Mouse (Mus musculus): Measurements from ENCODE around the gene Tspan1. TPM values are rescaled to one million over a fixed set of nuclear protein-coding genes. Genes with fewer than 3 reads are reported as not detected.

The Tspan1 gene
- polyA plus RNA-seq, 1 experiment, result not detected

GRCm38 (mm10) chr4:116192286-116192835 is 25.0 kb upstream of the Tspan1 start:
- WGBS, result 20% methylated on average over 4 of the region's 4 CpGs
- no peak overlapping the region for H3K27ac ChIP-seq (ENCODE audit: control insufficient read depth, insufficient read depth, low read depth, low read length, poor library complexity)
- TF ChIP-seq POLR2A (IDR thresholded peaks at IDR 0.05; ENCODE audit: borderline replicate concordance, control insufficient read depth, low read depth, low read length), result no peak
- no peak for TF ChIP-seq CTCF (IDR thresholded peaks at IDR 0.05; ENCODE audit: control insufficient read depth, insufficient read depth, low read length)
- no peak overlapping the region for H3K4me3 ChIP-seq (replicated peaks; ENCODE audit: control insufficient read depth, low read depth, low read length)
- H3K4me1 ChIP-seq (ENCODE audit: control insufficient read depth, insufficient read depth, low read length), result no peaks in the 10 kb centered on the region; the same call in 1 of the 2 replicates

- TF ChIP-seq CTCF (IDR thresholded peaks at IDR 0.05; ENCODE audit: control insufficient read depth, insufficient read depth, low read length) (no peak), POLR2A (IDR thresholded peaks at IDR 0.05; ENCODE audit: borderline replicate concordance, control insufficient read depth, low read depth, low read length) (no peak)
- Histone ChIP-seq H3K4me1 (ENCODE audit: control insufficient read depth, insufficient read depth, low read length) (no peaks in the 10 kb centered on the region), H3K27ac (ENCODE audit: control insufficient read depth, insufficient read depth, low read depth, low read length, poor library complexity) (no peak overlapping the region), H3K4me3 (replicated peaks; ENCODE audit: control insufficient read depth, low read depth, low read length) (no peak overlapping the region)
- WGBS, result 52% methylated on average over 4 of the region's 4 CpGs
Measured at GRCm38 (mm10) chr4:116185083-116185482, 17.7 kb upstream of the Tspan1 start.

GRCm38 (mm10) chr4:116182745-116183144 is 15.3 kb upstream of the Tspan1 start:
- Histone ChIP-seq H3K27ac (ENCODE audit: control insufficient read depth, insufficient read depth, low read depth, low read length, poor library complexity) (no peak overlapping the region), H3K4me1 (ENCODE audit: control insufficient read depth, insufficient read depth, low read length) (no peaks in the 10 kb centered on the region), H3K4me3 (replicated peaks; ENCODE audit: control insufficient read depth, low read depth, low read length) (no peak overlapping the region)
- 71% methylated on average over 12 of the region's 12 CpGs for WGBS
- no peak for TF ChIP-seq POLR2A (IDR thresholded peaks at IDR 0.05; ENCODE audit: borderline replicate concordance, control insufficient read depth, low read depth, low read length)
- TF ChIP-seq CTCF (IDR thresholded peaks at IDR 0.05; ENCODE audit: control insufficient read depth, insufficient read depth, low read length), result no peak

GRCm38 (mm10) chr4:116182079-116182478 is 14.7 kb upstream of the Tspan1 start:
- no peaks in the 10 kb centered on the region for H3K4me1 ChIP-seq (ENCODE audit: control insufficient read depth, insufficient read depth, low read length)
- 83% methylated on average over 3 of the region's 3 CpGs for WGBS
- no peak for TF ChIP-seq POLR2A (IDR thresholded peaks at IDR 0.05; ENCODE audit: borderline replicate concordance, control insufficient read depth, low read depth, low read length)
- TF ChIP-seq CTCF (IDR thresholded peaks at IDR 0.05; ENCODE audit: control insufficient read depth, insufficient read depth, low read length), result no peak
- H3K4me3 ChIP-seq (replicated peaks; ENCODE audit: control insufficient read depth, low read depth, low read length), result no peak overlapping the region
- no peak overlapping the region for H3K27ac ChIP-seq (ENCODE audit: control insufficient read depth, insufficient read depth, low read depth, low read length, poor library complexity)

GRCm38 (mm10) chr4:116177140-116177539 is 9.7 kb upstream of the Tspan1 start:
- 12% methylated on average over 5 of the region's 5 CpGs for WGBS
- Histone ChIP-seq H3K27ac (ENCODE audit: control insufficient read depth, insufficient read depth, low read depth, low read length, poor library complexity) (no peak overlapping the region), H3K4me1 (ENCODE audit: control insufficient read depth, insufficient read depth, low read length) (peaks cover 3% of the 10 kb centered on the region)

GRCm38 (mm10) chr4:116176543-116176988 is 9.2 kb upstream of the Tspan1 start:
- WGBS, result 2% methylated on average over 10 of the region's 10 CpGs
- no peak overlapping the region; the same call in 1 of the 2 replicates for H3K27ac ChIP-seq (ENCODE audit: control insufficient read depth, insufficient read depth, low read depth, low read length, poor library complexity)
- TF ChIP-seq POLR2A (IDR thresholded peaks at IDR 0.05; ENCODE audit: borderline replicate concordance, control insufficient read depth, low read depth, low read length) (no peak; the same call in 1 of the 2 replicates), CTCF (IDR thresholded peaks at IDR 0.05; ENCODE audit: control insufficient read depth, insufficient read depth, low read length) (no peak)
- H3K4me1 ChIP-seq (ENCODE audit: control insufficient read depth, insufficient read depth, low read length), result peaks cover 3% of the 10 kb centered on the region
- peak overlapping the region; percentile 30 for H3K4me3 ChIP-seq (replicated peaks; ENCODE audit: control insufficient read depth, low read depth, low read length)

More at GRCm38 (mm10) chr4:116177140-116177539, 9.7 kb upstream of the Tspan1 start:
- no peak for TF ChIP-seq POLR2A (IDR thresholded peaks at IDR 0.05; ENCODE audit: borderline replicate concordance, control insufficient read depth, low read depth, low read length)
- no peak for TF ChIP-seq CTCF (IDR thresholded peaks at IDR 0.05; ENCODE audit: control insufficient read depth, insufficient read depth, low read length)
- H3K4me3 ChIP-seq (replicated peaks; ENCODE audit: control insufficient read depth, low read depth, low read length), result no peak overlapping the region

- Histone ChIP-seq H3K4me3 (replicated peaks; ENCODE audit: control insufficient read depth, low read depth, low read length) (no peak overlapping the region), H3K27ac (ENCODE audit: control insufficient read depth, insufficient read depth, low read depth, low read length, poor library complexity) (no peak overlapping the region; the same call in 1 of the 2 replicates), H3K4me1 (ENCODE audit: control insufficient read depth, insufficient read depth, low read length) (peaks cover 3% of the 10 kb centered on the region)
- TF ChIP-seq CTCF (IDR thresholded peaks at IDR 0.05; ENCODE audit: control insufficient read depth, insufficient read depth, low read length) (no peak), POLR2A (IDR thresholded peaks at IDR 0.05; ENCODE audit: borderline replicate concordance, control insufficient read depth, low read depth, low read length) (no peak)
- 20% methylated on average over 7 of the region's 7 CpGs for WGBS
Measured at GRCm38 (mm10) chr4:116175711-116176542, 8.5 kb upstream of the Tspan1 start.

- TF ChIP-seq POLR2A (IDR thresholded peaks at IDR 0.05; ENCODE audit: borderline replicate concordance, control insufficient read depth, low read depth, low read length) (no peak), CTCF (IDR thresholded peaks at IDR 0.05; ENCODE audit: control insufficient read depth, insufficient read depth, low read length) (no peak)
- no peak overlapping the region for H3K4me3 ChIP-seq (replicated peaks; ENCODE audit: control insufficient read depth, low read depth, low read length)
- H3K4me1 ChIP-seq (ENCODE audit: control insufficient read depth, insufficient read depth, low read length), result peaks cover 3% of the 10 kb centered on the region
- no peak overlapping the region for H3K27ac ChIP-seq (ENCODE audit: control insufficient read depth, insufficient read depth, low read depth, low read length, poor library complexity)
Measured at GRCm38 (mm10) chr4:116175136-116175535, 7.7 kb upstream of the Tspan1 start.

Measured in bone marrow, adult 2 months (tissue).